ENCODE assay signal across 24 mouse cellular contexts in the genomic region with DNA sequence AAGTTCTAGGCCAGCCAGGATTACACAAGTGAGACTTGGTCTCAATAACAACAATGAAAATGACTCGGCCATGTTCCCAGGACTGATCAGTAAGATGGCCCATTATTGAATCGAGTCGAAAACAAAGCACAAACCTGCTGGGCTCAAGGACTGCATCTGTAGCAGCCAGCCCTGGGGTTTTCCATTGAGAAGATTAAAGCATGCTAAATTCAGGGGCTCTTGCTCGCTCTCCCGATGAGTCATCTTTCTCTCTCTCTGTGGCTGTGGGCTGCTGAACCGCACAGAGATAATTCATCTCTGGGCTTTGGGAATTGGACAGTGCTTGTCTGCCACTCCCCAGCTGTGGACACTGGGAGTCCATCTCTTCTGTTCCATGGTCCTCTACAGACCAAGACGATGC. TPM values are rescaled to one million over a fixed set of nuclear protein-coding genes. Genes with fewer than 3 reads are reported as not detected.
DNase-seq lines count a peak whose midpoint lies in the region; TF ChIP-seq lines count a peak whose summit lies in the region.
"Had no signal": no experiment of that assay in that cellular context is flagged by ENCODE, and none has a peak within 500 bp of the region (broad histone marks: within the 10 kb centered on the region; RNA-seq: fewer than 3 reads in every experiment).

No protein-coding gene starts in this region.

- no peaks in the 10 kb centered on the region for H3K36me3 ChIP-seq in CH12.LX (replicated peaks in 1 of 2; ENCODE audit: control insufficient read depth in 1 of 2, insufficient read depth in 1 of 2, low read length in 1 of 2)
- H3K36me3 ChIP-seq: embryonic facial prominence, embryonic 10.5 days; G1E; heart, embryonic 10.5 days had no signal

- peak; percentile 47 for TF ChIP-seq EP300 in CH12.LX (IDR thresholded peaks at IDR 0.05; ENCODE audit: low read length)

- H3K9me3 ChIP-seq in CH12.LX (replicated peaks; ENCODE audit: low read length), result no peaks in the 10 kb centered on the region
- H3K9me3 ChIP-seq: embryonic facial prominence, embryonic 10.5 days; forebrain, embryonic 13.5 days; G1E; heart, embryonic 10.5 days; hindbrain, embryonic 13.5 days had no signal

- H3K4me2 ChIP-seq in CH12.LX (ENCODE audit: insufficient read depth, low read depth, poor library complexity, severe bottlenecking), result peak overlapping the region; percentile 42; the same call in 1 of the 2 replicates
- H3K4me2 ChIP-seq: forebrain, embryonic 13.5 days; hindbrain, embryonic 13.5 days had no signal

- TF ChIP-seq RAD21 in CH12.LX (IDR thresholded peaks at IDR 0.05; ENCODE audit: low read depth, low read length), result no peak

- no peak for TF ChIP-seq POLR2A in CH12.LX (IDR thresholded peaks at IDR 0.05; ENCODE audit: low read depth, low read length)

- H3K4me1 ChIP-seq in CH12.LX (ENCODE audit: control insufficient read depth in 1 of 2, insufficient read depth in 2 of 2), result peaks cover 5 to 10% of the 10 kb centered on the region in 2 experiments

- in situ Hi-C loops in CH12.LX (cut with MboI; ENCODE audit: low pct_ligation_motif_present, low pct_unique_long_range_greater_than_20kb, low sequenced_read_pairs), result no loop called here

- H3K9ac ChIP-seq in CH12.LX (ENCODE audit: insufficient read depth, low read depth), result no peak overlapping the region
- H3K9ac ChIP-seq: forebrain, embryonic 13.5 days; forebrain, postnatal 0 days; hindbrain, embryonic 13.5 days had no signal

- dilution Hi-C loops in CH12.LX (cut with MboI; ENCODE audit: extremely low pct_ligation_motif_present, extremely low pct_unique_long_range_greater_than_20kb, low sequenced_read_pairs), result no loop called here

- no peak overlapping the region for H3K4me3 ChIP-seq in layer of hippocampus, adult 2 months
- no peak overlapping the region for H3K4me3 ChIP-seq in CH12.LX (replicated peaks in 1 of 3; ENCODE audit: low read depth in 2 of 3, low read length in 2 of 3, poor library complexity in 1 of 3)
- H3K4me3 ChIP-seq: embryonic facial prominence, embryonic 10.5 days; forebrain, embryonic 13.5 days; heart, embryonic 10.5 days; hindbrain, embryonic 13.5 days had no signal

- H3K79me2 ChIP-seq in CH12.LX (replicated peaks; ENCODE audit: control insufficient read depth, extremely low read depth, insufficient read depth, poor library complexity, severe bottlenecking), result no peaks in the 10 kb centered on the region

- no peak for DNase-seq in layer of hippocampus, adult 2 months (ENCODE audit: low spot score in 2 of 2)
- no peak for DNase-seq in layer of hippocampus, postnatal 36 days
- DNase-seq in 416B (ENCODE audit: low read depth) (peak; percentile 29), CH12.LX (ENCODE audit: extremely low read depth) (peak; percentile 33)
- DNase-seq in brain, adult 2 months (ENCODE audit: low read depth, low spot score), result peak; percentile 83
- no peak for DNase-seq in cerebellum, postnatal 14 days
- no peak for DNase-seq in gastrocnemius, postnatal 10 days
- no peak for DNase-seq in B cell, adult 2 months
- DNase-seq: adrenal gland, adult 8-10 months; cerebellum, adult 11-12 months; cerebellum, adult 9-10 months; forebrain, postnatal 0 days; heart, adult 18-20 months; heart, postnatal 10 days; heart, postnatal 4 days had no signal

- H3K27ac ChIP-seq in layer of hippocampus, adult 2 months, result peak overlapping the region; percentile 64; the same call in 1 of the 2 replicates
- H3K27ac ChIP-seq in CH12.LX (ENCODE audit: insufficient read depth, low read depth), result no peak overlapping the region
- H3K27ac ChIP-seq: embryonic facial prominence, embryonic 10.5 days; forebrain, embryonic 13.5 days; heart, embryonic 10.5 days; hindbrain, embryonic 13.5 days; hindbrain, postnatal 0 days had no signal

- no peak for TF ChIP-seq CTCF in layer of hippocampus, adult 2 months (conservative IDR thresholded peaks at IDR 0.05)
- TF ChIP-seq CTCF in CH12.LX (conservative IDR thresholded peaks at IDR 0.05 in 1 of 2, IDR thresholded peaks at IDR 0.05 in 1 of 2; ENCODE audit: low read depth in 2 of 2, low read length in 2 of 2), result no peak

- H3K27me3 ChIP-seq in CH12.LX (replicated peaks), result peaks cover 96% of the 10 kb centered on the region

TF ChIP-seq in CH12.LX, 34 proteins besides CTCF, POLR2A, EP300 and RAD21:
- TF ChIP-seq JUN (IDR thresholded peaks at IDR 0.05; ENCODE audit: insufficient read depth, low read depth, low read length), result peak; percentile 35; the same call in 1 of the 2 replicates
- no peak for TF ChIP-seq KAT2A (IDR thresholded peaks at IDR 0.05; ENCODE audit: insufficient replicate concordance, low read length)
- TF ChIP-seq IRF4 (IDR thresholded peaks at IDR 0.05; ENCODE audit: low read depth, low read length), result peak; percentile 64

RNA-seq across cellular contexts. Expression of a gene that starts 8.2 kb away (rescaled TPM):
- 100 to 1,000 TPM; 187 to 211 TPM for total RNA-seq in layer of hippocampus, adult 2 months (2021)
- total RNA-seq in layer of hippocampus, postnatal 36 days (2021), result 100 to 1,000 TPM; 203 to 221 TPM
- 2.7 and 3.2 TPM in 2 replicates for total RNA-seq in CH12.LX (2012; rRNA removed)
- 1.9 and 2.2 TPM in 2 replicates for total RNA-seq in CH12.LX (2014; rRNA removed)
- polyA plus RNA-seq in CH12.LX (2012; ENCODE audit: insufficient read length, low read depth), result 3.9 and 4.2 TPM in 2 replicates
- total RNA-seq in gastrocnemius, postnatal 10 days (2021), result 100 to 1,000 TPM; 114 to 122 TPM

RNA-seq across cellular contexts. Expression of a gene that starts 24.9 kb away (rescaled TPM):
- 100 to 1,000 TPM; 154 to 155 TPM for total RNA-seq in layer of hippocampus, adult 2 months (2021)
- 100 to 1,000 TPM; 148 to 149 TPM for total RNA-seq in layer of hippocampus, postnatal 36 days (2021)
- total RNA-seq in CH12.LX (2012; rRNA removed) (not detected in 2 replicates), CH12.LX (2014; rRNA removed) (not detected in 2 replicates)
- polyA plus RNA-seq in CH12.LX (2012; ENCODE audit: insufficient read length, low read depth), result not detected in 2 replicates
- total RNA-seq in gastrocnemius, postnatal 10 days (2021), result 1 to 10 TPM in 1 of 2 experiments, under 1 TPM in 1; 0.78 to 1.3 TPM

RNA-seq across cellular contexts. Expression of a gene that starts 28.0 kb away (rescaled TPM):
- total RNA-seq in layer of hippocampus, adult 2 months (2021), result not detected
- total RNA-seq in layer of hippocampus, postnatal 36 days (2021), result not detected
- total RNA-seq in CH12.LX (2012; rRNA removed), result 0.55 and 1.4 TPM in 2 replicates
- total RNA-seq in CH12.LX (2014; rRNA removed), result not detected in 2 replicates
- 0.07 and 0.24 TPM in 2 replicates for polyA plus RNA-seq in CH12.LX (2012; ENCODE audit: insufficient read length, low read depth)
- total RNA-seq in gastrocnemius, postnatal 10 days (2021), result not detected
- total RNA-seq: adrenal gland, adult 8-10 months; adrenal gland, postnatal 36 days; forebrain, postnatal 0 days; gastrocnemius, adult 8-10 months; gastrocnemius, postnatal 4 days; heart, adult 18-20 months; heart, postnatal 10 days; heart, postnatal 4 days; hindbrain, postnatal 0 days had no signal
- polyA plus RNA-seq: G1E had no signal

RNA-seq across cellular contexts. Expression of a gene that starts 58.9 kb away (rescaled TPM):
- 100 to 1,000 TPM; 171 to 184 TPM for total RNA-seq in layer of hippocampus, adult 2 months (2021)
- total RNA-seq in layer of hippocampus, postnatal 36 days (2021), result 100 to 1,000 TPM; 188 to 194 TPM
- total RNA-seq in CH12.LX (2012; rRNA removed), result 237 and 301 TPM in 2 replicates
- total RNA-seq in CH12.LX (2014; rRNA removed), result 200 and 203 TPM in 2 replicates
- polyA plus RNA-seq in CH12.LX (2012; ENCODE audit: insufficient read length, low read depth), result 462 and 463 TPM in 2 replicates
- total RNA-seq in gastrocnemius, postnatal 10 days (2021), result 100 to 1,000 TPM; 270 to 274 TPM

Comparison
In these comparisons a context has a peak if more than half of its experiments do, and no peak if none do; other contexts are left out.
1. DNase-seq: peak in 416B (single experiment), CH12.LX (single experiment) and brain, adult 2 months (single experiment); none in layer of hippocampus, adult 2 months (0 of 2), layer of hippocampus, postnatal 36 days (0 of 2), cerebellum, postnatal 14 days (0 of 2), gastrocnemius, postnatal 10 days (single experiment) and B cell, adult 2 months (0 of 2).
2. RNA of a gene that starts 8.2 kb away (total RNA-seq): 203 to 221 TPM in layer of hippocampus, postnatal 36 days, 187 to 211 TPM in layer of hippocampus, adult 2 months and 114 to 122 TPM in gastrocnemius, postnatal 10 days; 1.9 to 3.2 TPM in CH12.LX; every median in the first group is over 10 times any median in the second.
3. RNA of a gene that starts 24.9 kb away (total RNA-seq): 154 to 155 TPM in layer of hippocampus, adult 2 months and 148 to 149 TPM in layer of hippocampus, postnatal 36 days; 0.78 to 1.3 TPM in gastrocnemius, postnatal 10 days and not detected in CH12.LX; every median in the first group is over 10 times any median in the second.